Mouse (Mus musculus): Measurements from ENCODE around the gene Osbpl6.

- no peak for TF ChIP-seq POLR2A (IDR thresholded peaks at IDR 0.05; ENCODE audit: control insufficient read depth in 1 of 2, insufficient read depth in 1 of 2, low read depth in 1 of 2, low read length in 2 of 2, poor library complexity in 1 of 2)
- no peak for TF ChIP-seq MAZ (IDR thresholded peaks at IDR 0.05; ENCODE audit: low read depth, low read length)
- TF ChIP-seq CTCF (IDR thresholded peaks at IDR 0.05 in 2 of 3, conservative IDR thresholded peaks at IDR 0.05 in 1 of 3; ENCODE audit: control insufficient read depth in 1 of 3, insufficient read depth in 1 of 3, low read depth in 2 of 3, low read length in 3 of 3, poor library complexity in 1 of 3, severe bottlenecking in 1 of 3): no peak
- no peak for TF ChIP-seq CHD1 (IDR thresholded peaks at IDR 0.05; ENCODE audit: low read depth, low read length)
- TF ChIP-seq BHLHE40 (IDR thresholded peaks at IDR 0.05; ENCODE audit: borderline replicate concordance, low read depth, low read length): no peak
- no peak for TF ChIP-seq POLR2AphosphoS5 (IDR thresholded peaks at IDR 0.05; ENCODE audit: borderline replicate concordance, low read depth, low read length)
- TF ChIP-seq ETS1 (IDR thresholded peaks at IDR 0.05; ENCODE audit: low read depth, low read length): no peak
Observed at GRCm38 (mm10) chr2:76586906-76587305, 180.6 kb downstream of the Osbpl6 start.

All from MEL (cell line).